Mouse (Mus musculus) layer of hippocampus, postnatal 25 days (tissue): Measurements from ENCODE around the gene Cttnbp2. TPM values are rescaled to one million over a fixed set of nuclear protein-coding genes. Genes with fewer than 3 reads are reported as not detected.

ENCODE experiments used
- DNase-seq, 2 experiments: peaks; one replicate each; pipeline ENCODE4 v3.0.0; 2022; ENCODE audit warnings: mixed read lengths in 2 of 2, low spot score in 1 of 2; ENCODE audit errors: extremely low spot score in 1 of 2
- microRNA-seq, 2 experiments: library from miRNA; unstranded; fragments of <30 nt; microRNA quantifications; one replicate each; pipeline ENCODE4 v1.2.0; 2021
- total RNA-seq, 2 experiments: library from RNA; stranded (reverse); gene quantifications; 2 replicates each; pipeline ENCODE4 v1.2.3; 2021

The Cttnbp2 gene
- total RNA-seq, 2 experiments from 2014 or later = 197 to 294 TPM

- no peak for DNase-seq
These were observed 176.3 kb downstream of the Cttnbp2 start for GRCm38 (mm10) chr6:18338307-18338706.

GRCm38 (mm10) chr6:18335393-18335792, 179.2 kb downstream of the Cttnbp2 start:
- DNase-seq = no peak

- no peak for DNase-seq
These were observed 191.7 kb downstream of the Cttnbp2 start for GRCm38 (mm10) chr6:18322950-18323349.

Small RNAs within 50 kb of the gene (microRNA-seq; reads per million reads assigned to microRNA genes)
- gene Gm26233 = 0 reads per million in 2 experiments
